Mouse (Mus musculus) bone marrow macrophage, adult 2 months (primary cell): ENCODE results near the gene N4bp3.

ENCODE experiments used
- CTCF ChIP-seq: IDR thresholded peaks from 2 replicates; pipeline ENCODE4 v1.5.1; 2012; ENCODE audit warnings: low read depth, mild to moderate bottlenecking, low read length, moderate library complexity
- POLR2A ChIP-seq: IDR thresholded peaks from 2 replicates; pipeline ENCODE4 v1.6.1; 2012; ENCODE audit warnings: mild to moderate bottlenecking, low read depth, low read length, borderline replicate concordance

DNA sequence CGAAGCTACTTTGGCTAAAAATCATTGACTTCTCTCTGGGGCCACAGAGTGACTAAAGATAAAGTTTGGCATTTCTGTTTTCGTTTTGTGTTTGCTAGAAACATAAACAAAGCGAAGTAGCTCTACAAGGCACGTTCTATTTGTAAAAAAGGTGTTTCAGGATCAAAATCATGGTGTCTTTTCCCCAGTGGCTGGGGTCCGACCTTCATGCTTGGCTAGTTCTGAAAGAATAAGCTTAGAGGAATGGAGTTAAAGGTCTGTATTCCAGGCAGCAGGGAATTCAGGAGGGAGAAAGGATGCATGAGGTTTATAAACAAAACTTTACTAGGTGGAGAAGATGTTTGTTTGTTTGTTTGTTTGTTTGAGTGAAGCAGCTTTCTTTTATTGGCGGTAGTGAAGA is 38.7 kb upstream of the N4bp3 start:
- TF ChIP-seq POLR2A: no peak
- no peak for TF ChIP-seq CTCF
